Mouse (Mus musculus): ENCODE measurements at regions not wholly inside any gene's neighbourhood (a gene's known extent, or its start where the extent isn't known, plus 50 kb on each side); places are given as distances from the start of the nearest gene placed in this dataset.
A peak's percentile ranks its signal among the peaks of the same experiment; 100 is the strongest.

DNA sequence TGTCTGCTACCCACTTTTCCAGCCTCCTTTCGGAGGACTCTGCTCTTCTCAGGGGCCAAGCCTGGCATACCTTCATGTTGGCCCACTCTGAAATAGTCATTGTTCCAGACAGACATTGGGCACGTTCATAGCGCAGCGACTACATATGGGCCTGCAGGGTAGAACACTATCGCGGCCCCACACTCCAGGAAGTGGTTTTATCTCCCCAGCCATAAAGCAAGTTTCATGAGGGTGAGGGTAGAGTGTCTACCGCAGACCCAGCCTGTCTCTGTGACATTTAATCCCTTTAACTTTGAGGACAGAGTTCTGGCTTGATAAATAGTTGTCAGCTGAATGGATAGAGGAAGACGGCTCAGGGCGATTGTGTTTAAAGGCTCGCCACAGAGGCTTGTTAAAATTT is 177.5 kb upstream of the Elac2 start:
- H3K27ac ChIP-seq = peak overlapping the region; percentile 34; the same call in 1 of the 2 replicates
- H3K27me3 ChIP-seq = no peaks in the 10 kb centered on the region
- peak overlapping the region; percentile 56 for H3K4me2 ChIP-seq
- no peaks in the 10 kb centered on the region for H3K9me3 ChIP-seq
- peak; percentile 26; the same call in 1 of the 2 replicates for ATAC-seq (ENCODE audit: insufficient number of reproducible peaks, insufficient read depth, low FRiP score, low TSS enrichment, low read depth)
- no peak overlapping the region for H3K9ac ChIP-seq
- peaks cover 22% of the 10 kb centered on the region for H3K4me1 ChIP-seq
- 9% methylated on average over 10 of the region's 10 CpGs for WGBS
- H3K4me3 ChIP-seq = no peak overlapping the region
- H3K36me3 ChIP-seq = no peaks in the 10 kb centered on the region

DNA sequence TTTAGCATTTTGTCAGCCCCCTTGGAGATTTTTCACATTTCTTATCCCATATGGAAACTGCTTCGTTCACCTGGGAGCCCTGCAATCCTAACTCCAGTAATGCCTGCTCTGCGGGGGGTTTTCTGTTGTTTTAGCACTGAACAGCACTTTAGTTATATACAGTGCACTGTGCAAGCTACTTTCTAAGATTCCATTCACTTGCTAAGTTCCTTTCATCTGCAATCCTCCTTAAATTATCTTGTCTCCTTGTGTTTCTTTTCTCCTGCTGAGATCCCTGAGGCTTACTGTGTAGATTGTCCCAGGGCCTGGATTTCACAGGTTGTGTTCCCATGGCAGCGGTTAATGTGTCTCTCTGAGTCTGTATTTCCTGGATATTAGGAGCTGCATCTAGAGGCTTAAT is 173.3 kb upstream of the Elac2 start:
- no peak for ATAC-seq (ENCODE audit: insufficient number of reproducible peaks, insufficient read depth, low FRiP score, low TSS enrichment, low read depth)
- Histone ChIP-seq H3K9ac (no peak overlapping the region), H3K9me3 (no peaks in the 10 kb centered on the region), H3K4me2 (no peak overlapping the region), H3K27ac (no peak overlapping the region), H3K4me1 (peaks cover 15% of the 10 kb centered on the region), H3K36me3 (no peaks in the 10 kb centered on the region), H3K4me3 (no peak overlapping the region), H3K27me3 (no peaks in the 10 kb centered on the region)
- WGBS = 59% methylated on average over 3 of the region's 3 CpGs

- Histone ChIP-seq H3K4me3 (no peak overlapping the region), H3K4me1 (peaks cover 7% of the 10 kb centered on the region; the same call in 1 of the 2 replicates), H3K9me3 (no peaks in the 10 kb centered on the region), H3K4me2 (no peak overlapping the region), H3K36me3 (no peaks in the 10 kb centered on the region), H3K27ac (no peak overlapping the region), H3K27me3 (no peaks in the 10 kb centered on the region), H3K9ac (no peak overlapping the region)
- no peak for ATAC-seq (ENCODE audit: insufficient number of reproducible peaks, insufficient read depth, low FRiP score, low TSS enrichment, low read depth)
- 76% methylated on average over 6 of the region's 6 CpGs for WGBS
Observed at GRCm38 (mm10) chr11:64812408-64812807, 166.4 kb upstream of the Elac2 start.

DNA sequence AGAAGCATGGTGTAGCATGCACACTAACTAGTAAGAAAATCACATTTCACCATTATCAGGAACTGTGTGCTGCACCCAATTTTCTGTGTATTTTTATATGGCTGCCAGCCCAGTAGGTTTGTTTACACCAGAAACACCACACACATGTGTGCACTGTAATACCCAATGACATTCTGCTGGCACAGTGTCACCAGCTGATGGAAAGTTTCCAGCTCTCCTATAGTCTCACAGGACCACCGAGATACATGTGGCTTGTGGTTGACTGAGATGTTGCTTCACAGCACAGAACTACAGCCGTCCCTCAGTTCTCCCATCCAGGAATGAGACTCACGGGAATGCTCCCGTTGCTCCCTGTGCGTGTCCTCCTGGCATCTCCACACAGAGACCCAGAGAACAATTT is 149.4 kb upstream of the Elac2 start:
- no peaks in the 10 kb centered on the region for H3K36me3 ChIP-seq
- H3K27me3 ChIP-seq = no peaks in the 10 kb centered on the region
- peaks cover 28% of the 10 kb centered on the region for H3K4me1 ChIP-seq
- no peak overlapping the region for H3K4me3 ChIP-seq
- WGBS = 42% methylated on average over 5 of the region's 5 CpGs
- no peaks in the 10 kb centered on the region for H3K9me3 ChIP-seq
- H3K27ac ChIP-seq = no peak overlapping the region
- no peak overlapping the region for H3K4me2 ChIP-seq
- H3K9ac ChIP-seq = no peak overlapping the region
- no peak for ATAC-seq (ENCODE audit: insufficient number of reproducible peaks, insufficient read depth, low FRiP score, low TSS enrichment, low read depth)

DNA sequence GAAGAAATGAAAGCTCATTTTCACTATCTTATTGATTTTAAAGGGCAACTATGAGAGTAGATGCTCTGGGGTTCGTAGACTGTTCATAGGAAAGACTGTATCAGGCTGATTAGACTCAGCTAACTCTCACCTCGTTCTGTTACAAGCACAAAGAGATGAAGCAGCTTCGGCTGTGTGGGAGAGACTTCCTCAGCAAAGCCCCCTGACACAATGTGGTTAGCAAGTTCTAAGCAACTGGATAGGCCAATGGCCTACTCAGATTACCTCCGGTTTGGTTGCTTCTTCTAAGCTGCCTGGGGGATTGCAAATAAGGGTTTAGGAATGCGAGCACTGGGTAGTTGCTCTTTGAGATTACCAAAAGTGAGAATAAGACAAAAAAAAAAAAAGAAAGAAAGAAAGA is 146.4 kb upstream of the Elac2 start:
- Histone ChIP-seq H3K9ac (no peak overlapping the region), H3K4me3 (no peak overlapping the region), H3K9me3 (no peaks in the 10 kb centered on the region), H3K36me3 (no peaks in the 10 kb centered on the region), H3K4me2 (no peak overlapping the region), H3K4me1 (peaks cover 28% of the 10 kb centered on the region), H3K27ac (no peak overlapping the region), H3K27me3 (no peaks in the 10 kb centered on the region)
- whole genome bisulfite sequencing = 30% methylated on average over 5 of the region's 5 CpGs
- ATAC-seq (ENCODE audit: insufficient number of reproducible peaks, insufficient read depth, low FRiP score, low TSS enrichment, low read depth) = no peak

DNA sequence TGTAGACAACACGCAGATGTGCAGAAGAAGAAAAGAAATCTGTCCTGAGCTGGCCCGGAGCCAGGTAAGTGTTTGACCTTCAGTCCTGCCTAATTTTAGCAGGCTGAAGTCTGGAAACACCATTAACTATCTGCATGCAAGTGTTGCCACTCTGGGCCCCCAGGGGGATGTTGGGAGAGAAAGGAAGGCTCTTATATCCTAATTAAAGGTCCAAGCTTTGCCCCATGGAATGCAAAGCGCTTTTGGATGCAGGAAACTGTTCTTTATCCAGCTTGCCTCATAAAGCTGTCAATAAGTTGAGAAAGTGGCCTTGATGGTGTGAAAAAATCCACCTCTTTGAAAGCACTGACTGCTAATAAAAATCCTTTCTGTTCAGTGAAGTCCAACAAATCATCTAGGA is 145.1 kb upstream of the Elac2 start:
- ATAC-seq (ENCODE audit: insufficient number of reproducible peaks, insufficient read depth, low FRiP score, low TSS enrichment, low read depth) = no peak
- H3K9me3 ChIP-seq = no peaks in the 10 kb centered on the region

DNA sequence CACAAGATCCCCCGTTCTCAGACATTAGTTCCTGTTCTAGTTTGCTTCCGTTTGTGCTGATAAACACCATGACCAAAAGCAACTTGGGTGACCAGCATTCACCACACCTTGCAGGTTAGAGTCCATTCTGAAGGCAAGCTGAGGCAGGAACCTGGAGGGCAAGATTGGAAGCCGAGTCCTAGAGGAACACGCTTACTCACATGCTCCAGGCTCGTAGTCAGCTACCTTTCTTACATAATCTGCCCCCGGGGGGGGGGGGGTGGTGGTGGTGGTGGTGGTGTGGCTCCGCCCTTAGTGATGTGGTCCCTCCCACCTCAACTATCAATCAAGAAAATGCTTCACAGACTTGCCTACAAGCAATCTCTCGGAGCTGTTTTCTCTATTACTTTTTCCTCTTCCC is 142.1 kb upstream of the Elac2 start:
- H3K4me1 ChIP-seq = peaks cover 17% of the 10 kb centered on the region
- no peak overlapping the region for H3K4me3 ChIP-seq
- WGBS = 73% methylated on average over 8 of the region's 8 CpGs
- no peak overlapping the region for H3K9ac ChIP-seq
- H3K4me2 ChIP-seq = no peak overlapping the region
- no peaks in the 10 kb centered on the region for H3K27me3 ChIP-seq
- ATAC-seq (ENCODE audit: insufficient number of reproducible peaks, insufficient read depth, low FRiP score, low TSS enrichment, low read depth) = no peak
- H3K27ac ChIP-seq = no peak overlapping the region
- H3K9me3 ChIP-seq = no peaks in the 10 kb centered on the region
- no peaks in the 10 kb centered on the region for H3K36me3 ChIP-seq

More for the DNA sequence above, 145.1 kb upstream of the Elac2 start:
- H3K4me1 ChIP-seq = peaks cover 26% of the 10 kb centered on the region
- H3K36me3 ChIP-seq = no peaks in the 10 kb centered on the region
- no peaks in the 10 kb centered on the region for H3K27me3 ChIP-seq
- WGBS = 51% methylated on average over 3 of the region's 3 CpGs
- H3K27ac ChIP-seq = no peak overlapping the region
- no peak overlapping the region for H3K9ac ChIP-seq
- H3K4me2 ChIP-seq = no peak overlapping the region
- no peak overlapping the region for H3K4me3 ChIP-seq

DNA sequence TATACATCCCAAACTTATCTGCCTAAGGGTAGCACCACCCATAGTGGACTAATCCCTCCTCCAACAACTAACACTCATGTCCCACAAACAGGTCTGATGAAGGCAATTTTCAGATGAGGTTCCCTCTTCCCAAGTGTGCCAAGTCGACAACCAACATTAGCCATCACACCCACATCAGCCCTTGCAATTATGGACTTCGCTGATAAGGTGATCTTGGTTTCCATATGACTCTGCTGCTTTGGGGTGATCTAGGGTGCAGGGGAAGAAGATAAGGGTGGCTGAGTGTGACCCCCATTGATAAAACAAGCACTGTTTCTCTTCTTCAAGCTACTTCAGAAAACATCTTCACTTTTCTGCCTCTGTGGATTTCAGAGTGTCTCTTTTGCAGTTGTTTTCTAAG is 137.7 kb upstream of the Elac2 start:
- Histone ChIP-seq H3K9me3 (no peaks in the 10 kb centered on the region), H3K9ac (no peak overlapping the region), H3K27ac (no peak overlapping the region), H3K4me2 (no peak overlapping the region), H3K4me1 (peaks cover 5% of the 10 kb centered on the region; the same call in 1 of the 2 replicates), H3K36me3 (no peaks in the 10 kb centered on the region), H3K4me3 (no peak overlapping the region), H3K27me3 (no peaks in the 10 kb centered on the region)
- no peak for ATAC-seq (ENCODE audit: insufficient number of reproducible peaks, insufficient read depth, low FRiP score, low TSS enrichment, low read depth)
- 87% methylated on average over 2 of the region's 2 CpGs for WGBS

GRCm38 (mm10) chr11:64842775-64843530 is 135.9 kb upstream of the Elac2 start:
- no peak overlapping the region for H3K4me2 ChIP-seq
- H3K27me3 ChIP-seq = no peaks in the 10 kb centered on the region
- no peaks in the 10 kb centered on the region for H3K9me3 ChIP-seq
- H3K4me3 ChIP-seq = no peak overlapping the region
- H3K9ac ChIP-seq = no peak overlapping the region
- WGBS = 64% methylated on average over 18 of the region's 18 CpGs
- peaks cover 5% of the 10 kb centered on the region; the same call in 1 of the 2 replicates for H3K4me1 ChIP-seq
- no peak overlapping the region for H3K27ac ChIP-seq
- no peaks in the 10 kb centered on the region for H3K36me3 ChIP-seq
- ATAC-seq (ENCODE audit: insufficient number of reproducible peaks, insufficient read depth, low FRiP score, low TSS enrichment, low read depth) = no peak

- Histone ChIP-seq H3K4me2 (no peak overlapping the region), H3K4me1 (peaks cover 5% of the 10 kb centered on the region; the same call in 1 of the 2 replicates), H3K9me3 (no peaks in the 10 kb centered on the region), H3K27me3 (no peaks in the 10 kb centered on the region), H3K4me3 (no peak overlapping the region), H3K27ac (no peak overlapping the region), H3K9ac (no peak overlapping the region), H3K36me3 (no peaks in the 10 kb centered on the region)
- 87% methylated on average over 7 of the region's 7 CpGs for WGBS
- ATAC-seq (ENCODE audit: insufficient number of reproducible peaks, insufficient read depth, low FRiP score, low TSS enrichment, low read depth) = no peak
Observed at GRCm38 (mm10) chr11:64846577-64847147, 132.2 kb upstream of the Elac2 start.

DNA sequence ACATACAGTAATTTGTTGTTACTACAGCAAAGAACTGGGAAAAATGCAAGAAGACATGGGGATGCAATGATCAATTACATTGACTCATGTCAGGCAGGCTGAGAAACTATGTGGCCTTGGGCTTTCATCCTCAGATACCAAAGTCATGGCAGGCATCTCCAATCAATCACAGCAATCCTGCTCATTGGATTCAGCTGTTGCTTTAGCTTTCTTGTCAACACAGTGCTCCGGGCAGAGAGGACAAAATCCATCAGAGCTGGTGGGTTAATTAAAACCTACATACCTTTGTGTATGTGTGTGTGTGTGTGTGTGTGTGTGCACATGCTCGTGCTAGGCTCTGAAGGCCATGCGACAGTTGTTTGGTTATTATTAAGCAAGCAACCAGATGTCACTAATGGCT is 119.2 kb upstream of the Elac2 start:
- H3K9me3 ChIP-seq = no peaks in the 10 kb centered on the region
- H3K4me3 ChIP-seq = no peak overlapping the region
- 32% methylated on average over 3 of the region's 3 CpGs for WGBS
- no peak overlapping the region for H3K4me2 ChIP-seq
- no peak overlapping the region for H3K27ac ChIP-seq
- no peak overlapping the region for H3K9ac ChIP-seq
- ATAC-seq (ENCODE audit: insufficient number of reproducible peaks, insufficient read depth, low FRiP score, low TSS enrichment, low read depth) = no peak
- H3K27me3 ChIP-seq = no peaks in the 10 kb centered on the region
- H3K4me1 ChIP-seq = peaks cover 6% of the 10 kb centered on the region
- no peaks in the 10 kb centered on the region for H3K36me3 ChIP-seq

DNA sequence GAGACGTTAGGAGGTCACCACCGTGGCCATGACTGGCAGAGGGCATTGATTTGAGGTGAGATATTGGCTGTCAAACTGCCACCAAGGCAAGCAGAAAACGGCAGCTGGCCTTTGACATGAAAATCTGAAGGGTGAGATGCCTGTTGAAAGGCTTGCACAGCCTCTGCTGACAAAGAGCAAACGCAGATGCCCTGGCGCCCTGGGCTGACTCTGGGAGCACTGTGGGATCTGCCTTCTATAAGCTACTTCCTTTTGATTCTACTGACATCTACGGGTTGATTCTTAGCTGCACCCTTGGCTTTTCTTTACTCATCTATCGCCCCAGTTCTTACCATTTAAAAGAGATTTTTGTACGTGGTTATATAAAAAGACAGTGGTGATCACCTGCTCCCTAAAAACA is 98.2 kb upstream of the Elac2 start:
- Histone ChIP-seq H3K4me2 (no peak overlapping the region), H3K4me3 (no peak overlapping the region), H3K9ac (no peak overlapping the region), H3K27ac (no peak overlapping the region), H3K36me3 (no peaks in the 10 kb centered on the region), H3K9me3 (no peaks in the 10 kb centered on the region), H3K4me1 (no peaks in the 10 kb centered on the region), H3K27me3 (no peaks in the 10 kb centered on the region)
- ATAC-seq (ENCODE audit: insufficient number of reproducible peaks, insufficient read depth, low FRiP score, low TSS enrichment, low read depth) = no peak
- 44% methylated on average over 8 of the region's 8 CpGs for WGBS

All from embryonic facial prominence, embryonic 13.5 days (tissue).